Mouse (Mus musculus) bone marrow macrophage, adult 2 months (primary cell): Measurements from ENCODE around the gene Amelx.

Source experiments
- CTCF ChIP-seq: IDR thresholded peaks from 2 replicates; pipeline ENCODE4 v1.5.1; 2012; ENCODE audit warnings: low read depth, mild to moderate bottlenecking, low read length, moderate library complexity
- POLR2A ChIP-seq: IDR thresholded peaks from 2 replicates; pipeline ENCODE4 v1.6.1; 2012; ENCODE audit warnings: mild to moderate bottlenecking, low read depth, low read length, borderline replicate concordance

GRCm38 (mm10) chrX:169220064-169220463 lies 33.1 kb upstream of the Amelx start:
- TF ChIP-seq CTCF = no peak
- TF ChIP-seq POLR2A = no peak
